Mouse (Mus musculus) limb, embryonic 15.5 days (tissue): ENCODE measurements around the gene Fgfr3. TPM values are rescaled to one million over a fixed set of nuclear protein-coding genes. Genes with fewer than 3 reads are reported as not detected.
A peak's percentile ranks its signal among the peaks of the same experiment; 100 is the strongest.

ENCODE experiments used
- ATAC-seq: fragments of 200-750 bp; cut with Nextera tagmentation; 2 replicates; pipeline ENCODE4 v1.8.0; 2017; ENCODE audit warnings: low read depth, moderate TSS enrichment; ENCODE audit not compliant: insufficient number of reproducible peaks, low FRiP score, low TSS enrichment
- H3K27ac ChIP-seq: fragments of 300-500 bp; sonication (generic); 2 replicates; pipeline ENCODE4 v1.5.1; 2015; ENCODE audit warnings: moderate library complexity, mild to moderate bottlenecking, inconsistent platforms
- H3K27me3 ChIP-seq: fragments of 300-500 bp; sonication (generic); 2 replicates; pipeline ENCODE4 v1.6.1; 2015; ENCODE audit warnings: inconsistent platforms
- H3K36me3 ChIP-seq: fragments of 300-500 bp; sonication (generic); 2 replicates; pipeline ENCODE4 v1.6.1; 2015; ENCODE audit warnings: inconsistent platforms
- H3K4me1 ChIP-seq: fragments of 300-500 bp; sonication (generic); 2 replicates; pipeline ENCODE4 v1.6.1; 2015; ENCODE audit warnings: inconsistent platforms
- H3K4me2 ChIP-seq: fragments of 300-500 bp; sonication (generic); 2 replicates; pipeline ENCODE4 v1.6.1; 2015; ENCODE audit warnings: mild to moderate bottlenecking, inconsistent platforms
- H3K4me3 ChIP-seq: fragments of 300-500 bp; sonication (generic); 2 replicates; pipeline ENCODE4 v1.5.1; 2015; ENCODE audit warnings: mild to moderate bottlenecking, inconsistent platforms
- H3K9ac ChIP-seq: fragments of 300-500 bp; sonication (generic); 2 replicates; pipeline ENCODE4 v1.6.1; 2015; ENCODE audit warnings: inconsistent platforms
- H3K9me3 ChIP-seq: fragments of 300-500 bp; sonication (generic); 2 replicates; pipeline ENCODE4 v1.6.1; 2016; ENCODE audit warnings: inconsistent platforms
- WGBS: fragments of 180-500 bp; shearing (Covaris S2); methylation state at CpG from one replicate; pipeline ENCODE4 v1.1.7; 2015; 5-methylcytosine and 5-hydroxymethylcytosine counted together
- polyA plus RNA-seq: library from polyadenylated mRNA; unstranded; fragments of >200 nt; fragmentation: Nextera tagmentation; extraction: Ambion mirVana; gene quantifications from 2 replicates; pipeline ENCODE4 v1.2.1, GENCODE M21; 2015

The Fgfr3 gene
- polyA plus RNA-seq, 1 experiment from 2014 or later = 37.1 TPM

DNA sequence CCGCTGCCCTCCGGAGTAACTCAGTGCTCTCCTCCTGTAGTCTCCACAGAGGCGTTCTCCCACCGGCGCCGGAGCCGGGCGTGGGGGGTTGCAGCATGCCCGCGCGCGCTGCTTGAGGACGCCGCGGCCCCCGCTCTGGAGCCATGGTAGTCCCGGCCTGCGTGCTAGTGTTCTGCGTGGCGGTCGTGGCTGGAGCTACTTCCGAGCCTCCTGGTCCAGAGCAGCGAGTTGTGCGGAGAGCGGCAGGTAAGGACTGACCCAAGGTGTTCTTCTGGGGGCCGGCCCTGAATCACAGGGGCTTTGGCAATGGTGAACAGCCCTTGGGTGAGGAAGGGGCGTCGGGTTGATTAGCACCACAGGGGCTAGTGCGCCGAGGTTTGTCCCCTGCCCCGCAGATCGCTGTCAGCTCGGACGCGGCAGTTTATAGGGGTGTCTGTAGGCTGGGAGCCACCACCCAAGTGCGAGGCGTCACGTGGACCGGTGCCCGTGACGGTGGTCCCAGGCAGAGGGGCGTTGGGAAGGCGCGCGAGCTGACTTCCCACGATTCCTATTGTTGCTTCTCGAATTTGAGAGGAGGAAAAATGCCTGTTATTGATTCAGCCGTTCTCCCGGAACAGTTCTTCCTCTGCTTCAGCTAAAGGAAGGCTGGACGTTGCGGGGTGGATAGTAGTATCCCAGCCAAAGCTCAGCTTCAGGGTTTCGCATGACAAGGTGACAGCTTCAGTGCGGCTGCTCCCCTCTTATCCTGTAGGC lies 968 bp downstream of the Fgfr3 start:
- H3K36me3 ChIP-seq = no peaks in the 10 kb centered on the region
- peaks cover 31% of the 10 kb centered on the region for H3K27me3 ChIP-seq
- H3K9ac ChIP-seq = peak overlapping the region; percentile 71
- no peak for ATAC-seq
- H3K9me3 ChIP-seq = no peaks in the 10 kb centered on the region
- peak overlapping the region; percentile 86 for H3K27ac ChIP-seq
- WGBS = under 1% methylated on average over 51 of the region's 53 CpGs
- H3K4me2 ChIP-seq = peak overlapping the region; percentile 97
- peaks cover 44% of the 10 kb centered on the region for H3K4me1 ChIP-seq
- H3K4me3 ChIP-seq = peak overlapping the region; percentile 73

DNA sequence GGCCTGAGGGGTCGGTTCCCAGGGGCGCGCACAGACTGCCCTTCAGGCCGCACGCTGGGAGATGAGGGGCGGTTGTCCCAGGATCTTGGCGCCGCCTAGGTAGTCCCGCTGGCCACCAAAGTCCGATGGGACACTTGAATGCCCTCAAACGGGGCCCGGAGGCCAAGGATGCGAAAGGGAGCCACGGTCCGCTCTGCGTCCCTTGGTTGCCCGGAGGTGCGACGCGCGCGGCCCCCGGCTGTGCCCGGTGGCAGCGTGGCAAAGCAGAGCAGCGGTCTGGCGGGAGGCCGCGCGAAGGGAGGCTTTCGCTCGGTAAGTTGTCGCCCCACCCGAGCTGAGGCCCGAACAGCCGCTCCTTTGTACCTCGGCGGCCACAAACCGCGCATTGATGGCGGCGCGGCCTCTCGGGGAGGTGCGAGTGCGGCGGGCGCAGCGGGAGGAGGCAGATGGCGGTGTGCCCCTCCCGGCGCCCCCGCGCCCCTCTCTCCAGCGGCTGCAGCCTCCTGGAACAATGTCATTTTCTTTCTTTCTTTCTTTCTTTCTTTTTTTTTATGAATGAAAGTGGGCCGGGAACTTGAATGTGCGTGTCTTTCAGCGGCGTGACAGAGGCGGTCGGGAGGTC lies 1.7 kb downstream of the Fgfr3 start:
- Histone ChIP-seq H3K27me3 (peaks cover 31% of the 10 kb centered on the region), H3K27ac (peak overlapping the region; percentile 86), H3K4me1 (peaks cover 44% of the 10 kb centered on the region), H3K4me2 (peak overlapping the region; percentile 97), H3K9ac (peak overlapping the region; percentile 71), H3K4me3 (peak overlapping the region; percentile 73), H3K9me3 (no peaks in the 10 kb centered on the region), H3K36me3 (peaks cover 5% of the 10 kb centered on the region)
- ATAC-seq = no peak
- under 1% methylated on average over 59 of the region's 61 CpGs for WGBS

DNA sequence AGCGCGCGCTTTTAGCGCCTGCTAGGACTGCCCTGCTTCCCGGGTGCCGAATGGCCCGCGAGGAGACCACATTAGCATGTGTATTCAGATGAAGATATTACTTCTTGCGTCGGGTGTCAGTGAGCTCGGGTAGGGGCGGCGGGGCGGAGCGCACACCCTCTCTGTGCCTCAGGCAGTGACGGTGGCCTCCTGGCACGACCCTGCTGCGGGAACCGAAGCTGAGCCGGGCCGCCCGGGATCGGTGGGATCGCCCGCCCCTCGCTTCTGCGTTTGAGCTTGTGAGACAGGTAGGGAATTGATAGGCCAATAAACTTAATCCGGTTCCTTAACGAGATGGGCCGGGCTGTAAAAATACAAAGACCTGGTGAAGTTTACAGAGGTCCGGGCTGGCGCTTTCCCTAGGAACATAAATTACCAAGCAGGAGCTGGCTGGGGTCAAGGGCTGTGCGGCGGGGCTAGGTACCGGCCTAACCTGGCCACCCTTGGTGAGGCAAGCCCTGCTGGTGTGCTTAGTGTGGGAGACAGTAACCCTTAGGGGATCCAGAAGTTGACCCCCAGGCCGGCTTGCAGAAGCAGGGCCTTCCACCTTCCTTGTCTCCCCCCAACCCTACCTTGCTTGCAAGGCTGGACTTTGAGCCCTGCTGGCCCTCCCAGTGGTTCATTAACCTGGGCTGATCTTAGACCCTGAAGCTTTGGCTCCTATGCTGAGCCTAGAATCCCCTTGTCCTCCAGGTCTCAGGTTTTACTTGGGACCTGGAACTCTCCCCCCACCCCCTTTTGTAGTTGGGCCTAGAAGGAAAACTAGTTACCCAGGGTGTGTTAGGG lies 2.4 kb downstream of the Fgfr3 start:
- H3K9me3 ChIP-seq = no peaks in the 10 kb centered on the region
- peaks cover 31% of the 10 kb centered on the region for H3K27me3 ChIP-seq
- peaks cover 39% of the 10 kb centered on the region for H3K4me1 ChIP-seq
- H3K4me3 ChIP-seq = peak overlapping the region; percentile 73
- H3K27ac ChIP-seq = peak overlapping the region; percentile 86
- WGBS = 5% methylated on average over 36 of the region's 36 CpGs
- ATAC-seq = no peak
- peak overlapping the region; percentile 97 for H3K4me2 ChIP-seq
- peaks cover 7% of the 10 kb centered on the region for H3K36me3 ChIP-seq
- H3K9ac ChIP-seq = peak overlapping the region; percentile 71

DNA sequence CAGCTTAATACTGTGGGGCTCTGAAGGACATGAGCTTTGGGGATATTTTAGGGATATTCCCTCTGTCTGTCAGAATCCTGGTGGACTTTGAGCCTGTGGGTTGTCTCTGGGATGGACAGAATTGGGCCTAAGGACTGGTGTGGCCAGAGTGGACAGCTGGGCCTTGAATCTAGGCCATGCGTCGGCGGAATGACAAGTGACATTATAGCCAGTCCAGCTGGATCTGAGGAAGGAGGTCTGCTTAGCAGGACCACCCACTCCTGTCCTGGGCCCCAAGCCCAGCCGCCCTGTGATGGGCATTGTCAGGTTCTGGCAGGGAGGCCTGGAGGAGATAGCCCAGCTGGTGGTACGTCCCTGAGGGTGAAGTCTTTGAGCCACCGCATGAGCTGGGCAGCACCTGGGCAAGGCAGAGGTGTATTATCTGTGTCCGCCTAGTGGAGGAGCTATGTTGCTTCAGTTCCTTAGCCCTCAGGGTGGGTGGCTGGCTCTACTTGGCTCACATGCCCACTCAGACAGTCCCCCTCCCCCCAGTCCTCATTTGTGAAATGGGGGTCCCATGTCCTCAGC lies 4.7 kb downstream of the Fgfr3 start:
- peaks cover 30% of the 10 kb centered on the region for H3K27me3 ChIP-seq
- no peak overlapping the region for H3K4me2 ChIP-seq
- H3K36me3 ChIP-seq = peaks cover 21% of the 10 kb centered on the region
- H3K9ac ChIP-seq = no peak overlapping the region
- H3K4me1 ChIP-seq = peaks cover 48% of the 10 kb centered on the region
- 92% methylated on average over 7 of the region's 7 CpGs for WGBS
- no peaks in the 10 kb centered on the region for H3K9me3 ChIP-seq
- no peak overlapping the region for H3K27ac ChIP-seq
- no peak for ATAC-seq
- no peak overlapping the region for H3K4me3 ChIP-seq

DNA sequence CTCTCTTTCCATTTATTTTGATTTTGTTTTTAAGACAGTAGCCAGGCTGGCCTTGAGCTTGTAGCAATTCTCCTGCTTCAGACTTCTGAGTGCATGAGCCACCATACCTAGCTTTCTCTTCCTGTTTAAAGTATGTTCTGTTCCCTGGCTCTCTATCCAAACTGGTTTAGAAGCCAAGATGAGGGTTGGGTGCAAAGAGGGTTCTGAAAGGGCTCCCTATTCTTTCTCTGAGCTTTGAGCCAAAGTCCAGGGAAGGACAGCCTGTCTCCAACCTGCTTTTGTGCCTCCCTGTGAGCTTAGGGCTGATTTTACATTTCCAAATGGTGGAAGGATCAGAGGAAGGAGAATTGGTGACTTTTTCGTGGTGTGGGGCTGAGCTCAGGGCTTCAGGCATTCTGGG lies 5.4 kb downstream of the Fgfr3 start:
- H3K4me1 ChIP-seq = peaks cover 43% of the 10 kb centered on the region
- peaks cover 27% of the 10 kb centered on the region for H3K27me3 ChIP-seq
- no peak overlapping the region for H3K27ac ChIP-seq
- no peaks in the 10 kb centered on the region for H3K9me3 ChIP-seq
- H3K36me3 ChIP-seq = peaks cover 28% of the 10 kb centered on the region
- no peak overlapping the region for H3K9ac ChIP-seq
- WGBS = 54% methylated on average over 1 of the region's 1 CpGs
- H3K4me2 ChIP-seq = no peak overlapping the region
- H3K4me3 ChIP-seq = no peak overlapping the region
- ATAC-seq = no peak

DNA sequence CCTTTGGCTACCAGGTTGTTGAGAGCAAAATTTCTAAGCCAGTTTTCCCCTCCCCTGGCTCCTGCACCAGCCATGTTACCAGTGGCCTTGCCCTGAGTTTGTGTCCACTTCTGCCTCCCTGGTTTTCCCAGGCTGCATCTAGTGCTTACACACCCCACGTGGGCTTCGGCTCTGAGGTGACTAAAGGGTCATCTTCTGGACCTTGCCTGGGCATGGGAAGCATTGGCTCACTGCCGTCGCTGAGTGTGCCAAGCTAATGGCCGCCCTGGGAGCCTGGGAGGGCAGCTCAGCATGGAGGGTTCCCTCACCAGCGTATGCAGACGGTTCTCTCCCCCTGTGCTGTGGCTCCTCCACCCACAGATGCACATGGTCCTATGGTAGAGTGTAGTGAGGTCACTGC lies 7.4 kb downstream of the Fgfr3 start:
- Histone ChIP-seq H3K27me3 (peaks cover 14% of the 10 kb centered on the region), H3K4me1 (peaks cover 27% of the 10 kb centered on the region; the same call in 1 of the 2 replicates), H3K36me3 (peaks cover 47% of the 10 kb centered on the region), H3K9ac (no peak overlapping the region), H3K4me3 (no peak overlapping the region), H3K27ac (no peak overlapping the region), H3K9me3 (no peaks in the 10 kb centered on the region), H3K4me2 (no peak overlapping the region)
- WGBS = 81% methylated on average over 7 of the region's 7 CpGs
- ATAC-seq = no peak

DNA sequence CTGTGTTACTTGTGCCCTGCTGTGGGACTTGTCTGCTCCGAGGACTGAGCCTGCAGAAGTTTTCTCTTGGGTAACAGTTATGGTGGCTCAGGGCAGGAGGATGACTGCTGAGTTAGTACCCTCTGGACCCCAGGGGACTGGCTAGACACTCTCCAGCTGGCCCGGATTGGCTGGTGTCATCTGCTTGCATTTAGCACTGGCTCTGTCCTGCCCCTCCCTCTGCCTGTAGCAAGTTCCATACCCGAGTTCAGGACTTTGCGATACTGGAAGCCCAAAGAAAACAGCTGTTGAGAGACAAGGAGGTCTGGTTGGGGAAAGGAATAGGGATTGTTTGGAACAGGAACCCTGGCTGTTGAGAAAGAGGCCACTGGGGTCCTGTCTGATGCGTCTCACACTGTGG lies 9.0 kb downstream of the Fgfr3 start:
- no peak overlapping the region for H3K4me2 ChIP-seq
- H3K4me1 ChIP-seq = peaks cover 22% of the 10 kb centered on the region; the same call in 1 of the 2 replicates
- no peaks in the 10 kb centered on the region for H3K27me3 ChIP-seq
- WGBS = 36% methylated on average over 5 of the region's 5 CpGs
- peaks cover 63% of the 10 kb centered on the region for H3K36me3 ChIP-seq
- H3K27ac ChIP-seq = no peak overlapping the region
- 0 out of 2 replicates have a peak overlapping the region, but pooled peaks have one; percentile 4 for H3K9ac ChIP-seq
- no peak for ATAC-seq
- no peaks in the 10 kb centered on the region for H3K9me3 ChIP-seq
- no peak overlapping the region for H3K4me3 ChIP-seq

DNA sequence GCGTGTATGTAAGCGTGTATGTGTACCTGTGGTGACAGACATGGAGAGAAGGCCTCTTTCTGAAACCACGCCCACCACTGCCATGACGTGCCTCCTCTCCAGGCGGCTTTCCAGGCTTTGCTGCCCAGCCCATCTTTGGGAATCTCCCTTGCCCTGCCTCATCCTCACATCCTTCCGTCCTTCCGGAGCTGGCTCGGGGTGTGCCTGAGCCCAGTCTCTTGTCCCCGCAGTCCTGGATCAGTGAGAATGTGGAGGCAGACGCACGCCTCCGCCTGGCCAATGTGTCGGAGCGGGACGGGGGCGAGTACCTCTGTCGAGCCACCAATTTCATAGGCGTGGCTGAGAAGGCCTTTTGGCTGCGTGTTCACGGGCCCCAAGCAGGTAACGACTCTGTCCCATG lies 9.6 kb downstream of the Fgfr3 start:
- Histone ChIP-seq H3K36me3 (peaks cover 67% of the 10 kb centered on the region), H3K9me3 (no peaks in the 10 kb centered on the region), H3K4me1 (peaks cover 22% of the 10 kb centered on the region; the same call in 1 of the 2 replicates), H3K4me3 (no peak overlapping the region), H3K27me3 (no peaks in the 10 kb centered on the region), H3K4me2 (no peak overlapping the region), H3K27ac (no peak overlapping the region), H3K9ac (no peak overlapping the region)
- no peak for ATAC-seq
- WGBS = 43% methylated on average over 21 of the region's 21 CpGs

DNA sequence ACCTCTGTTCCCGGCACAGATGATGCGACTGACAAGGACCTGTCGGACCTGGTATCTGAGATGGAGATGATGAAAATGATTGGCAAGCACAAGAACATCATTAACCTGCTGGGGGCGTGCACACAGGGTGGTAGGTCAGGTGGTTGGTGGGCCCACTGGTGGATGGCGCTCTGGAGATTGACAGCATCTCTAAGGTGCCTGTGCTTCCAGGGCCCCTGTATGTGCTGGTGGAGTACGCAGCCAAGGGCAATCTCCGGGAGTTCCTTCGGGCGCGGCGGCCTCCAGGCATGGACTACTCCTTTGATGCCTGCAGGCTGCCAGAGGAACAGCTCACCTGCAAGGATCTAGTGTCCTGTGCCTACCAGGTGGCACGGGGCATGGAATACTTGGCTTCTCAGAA lies 12.4 kb downstream of the Fgfr3 start:
- no peak for ATAC-seq
- no peak overlapping the region for H3K4me3 ChIP-seq
- H3K9ac ChIP-seq = no peak overlapping the region
- H3K4me2 ChIP-seq = no peak overlapping the region
- H3K27me3 ChIP-seq = no peaks in the 10 kb centered on the region
- WGBS = 94% methylated on average over 12 of the region's 12 CpGs
- H3K36me3 ChIP-seq = peaks cover 67% of the 10 kb centered on the region
- peaks cover 17% of the 10 kb centered on the region; the same call in 1 of the 2 replicates for H3K4me1 ChIP-seq
- no peak overlapping the region for H3K27ac ChIP-seq
- H3K9me3 ChIP-seq = no peaks in the 10 kb centered on the region

DNA sequence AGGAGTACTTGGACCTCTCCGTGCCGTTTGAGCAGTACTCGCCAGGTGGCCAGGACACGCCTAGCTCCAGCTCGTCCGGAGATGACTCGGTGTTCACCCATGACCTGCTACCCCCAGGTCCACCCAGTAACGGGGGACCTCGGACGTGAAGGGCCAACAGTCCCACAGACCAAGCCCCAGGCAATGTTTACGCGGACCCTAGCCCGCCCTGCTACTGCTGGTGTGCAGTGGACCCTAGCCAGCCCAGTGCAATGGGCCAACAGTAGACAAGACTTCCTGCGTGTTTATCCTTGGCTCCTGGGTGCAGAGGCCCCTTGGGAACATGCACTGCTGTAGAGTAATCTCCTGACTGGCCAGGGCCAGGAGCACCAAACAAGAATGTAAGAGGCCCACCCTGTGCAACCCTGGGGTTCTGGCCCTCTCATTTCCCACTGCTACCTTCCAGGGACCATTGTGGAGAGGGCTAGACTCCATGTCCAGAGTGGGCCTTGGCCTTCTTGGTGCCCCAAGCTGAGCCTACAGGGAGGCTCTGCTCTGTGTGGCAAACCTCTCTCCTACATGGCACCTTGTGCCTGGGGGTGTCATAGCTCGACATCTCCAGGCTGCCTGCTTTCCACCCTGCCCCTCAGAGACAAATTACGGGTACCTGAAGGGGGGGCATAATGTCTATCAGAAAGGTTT lies 14.1 kb downstream of the Fgfr3 start:
- H3K36me3 ChIP-seq = peaks cover 61% of the 10 kb centered on the region
- no peak for ATAC-seq
- WGBS = 89% methylated on average over 16 of the region's 16 CpGs

DNA sequence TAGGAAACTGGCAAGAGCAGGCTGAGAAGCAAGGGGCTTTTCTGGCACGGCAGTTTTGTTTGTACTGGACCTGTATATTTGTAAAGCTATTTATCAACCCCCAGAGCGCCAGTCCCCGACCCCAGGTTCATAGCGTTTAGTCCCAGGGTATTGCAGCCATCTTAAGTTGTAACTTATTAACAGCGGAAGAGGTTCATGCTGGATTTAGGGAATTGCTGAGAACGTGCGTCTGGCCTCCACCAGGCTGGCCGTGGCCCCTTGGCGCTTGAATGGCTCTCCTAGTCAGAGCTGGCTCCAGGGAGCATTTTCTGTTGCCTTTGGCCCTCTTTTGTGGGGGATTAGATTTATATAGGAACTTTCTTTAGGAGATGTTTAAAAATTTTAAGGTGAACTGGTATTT lies 14.8 kb downstream of the Fgfr3 start:
- 53% methylated on average over 9 of the region's 9 CpGs for WGBS
- Histone ChIP-seq H3K36me3 (peaks cover 60% of the 10 kb centered on the region), H3K9ac (no peak overlapping the region), H3K27me3 (no peaks in the 10 kb centered on the region), H3K4me2 (no peak overlapping the region), H3K4me1 (0 out of 2 replicates have a peak, but pooled peaks cover 4% of the 10 kb centered on the region), H3K27ac (no peak overlapping the region), H3K4me3 (no peak overlapping the region), H3K9me3 (no peaks in the 10 kb centered on the region)
- no peak for ATAC-seq

More for the DNA sequence above, 14.1 kb downstream of the Fgfr3 start:
- H3K27ac ChIP-seq = no peak overlapping the region
- H3K9me3 ChIP-seq = no peaks in the 10 kb centered on the region
- H3K4me1 ChIP-seq = peaks cover 10% of the 10 kb centered on the region; the same call in 1 of the 2 replicates
- no peak overlapping the region for H3K4me3 ChIP-seq
- H3K27me3 ChIP-seq = no peaks in the 10 kb centered on the region
- H3K4me2 ChIP-seq = no peak overlapping the region
- no peak overlapping the region for H3K9ac ChIP-seq
